Mouse (Mus musculus) stomach, embryonic 15.5 days (tissue): Measurements from ENCODE around the gene Stox2. TPM values are rescaled to one million over a fixed set of nuclear protein-coding genes. Genes with fewer than 3 reads are reported as not detected.

ENCODE experiments used
- ATAC-seq: fragments of 200-750 bp; cut with Nextera tagmentation; 2 replicates; pipeline ENCODE4 v1.8.0; 2017; ENCODE audit warnings: low read depth, moderate number of reproducible peaks, moderate TSS enrichment; ENCODE audit not compliant: insufficient read depth, low FRiP score
- H3K27ac ChIP-seq: fragments of 300-500 bp; sonication (generic); 2 replicates; pipeline ENCODE4 v1.5.1; 2015; ENCODE audit warnings: mild to moderate bottlenecking, inconsistent platforms
- H3K27me3 ChIP-seq: fragments of 300-500 bp; sonication (generic); replicated peaks from 2 replicates; pipeline ENCODE4 v1.6.1; 2015; ENCODE audit warnings: inconsistent platforms
- H3K36me3 ChIP-seq: fragments of 300-500 bp; sonication (generic); 2 replicates; pipeline ENCODE4 v1.6.1; 2015; ENCODE audit warnings: inconsistent platforms
- H3K4me1 ChIP-seq: fragments of 300-500 bp; sonication (generic); 2 replicates; pipeline ENCODE4 v1.6.1; 2015; ENCODE audit warnings: inconsistent platforms
- H3K4me2 ChIP-seq: fragments of 300-500 bp; sonication (generic); 2 replicates; pipeline ENCODE4 v1.6.1; 2015; ENCODE audit warnings: mild to moderate bottlenecking, inconsistent platforms
- H3K4me3 ChIP-seq: fragments of 300-500 bp; sonication (generic); replicated peaks from 2 replicates; pipeline ENCODE4 v1.5.1; 2015; ENCODE audit warnings: inconsistent platforms
- H3K9ac ChIP-seq: fragments of 300-500 bp; sonication (generic); 2 replicates; pipeline ENCODE4 v1.6.1; 2015; ENCODE audit warnings: inconsistent platforms
- H3K9me3 ChIP-seq: fragments of 300-500 bp; sonication (generic); 2 replicates; pipeline ENCODE4 v1.6.1; 2016; ENCODE audit warnings: inconsistent platforms
- WGBS: fragments of 180-500 bp; shearing (Covaris S2); methylation state at CpG from one replicate; pipeline ENCODE4 v1.1.7; 2015; 5-methylcytosine and 5-hydroxymethylcytosine counted together
- polyA plus RNA-seq: library from polyadenylated mRNA; unstranded; fragments of >200 nt; fragmentation: Nextera tagmentation; extraction: Ambion mirVana; gene quantifications from 2 replicates; pipeline ENCODE4 v1.2.1, GENCODE M21; 2015

The Stox2 gene
- polyA plus RNA-seq, 1 experiment from 2014 or later: 11.6 TPM

DNA sequence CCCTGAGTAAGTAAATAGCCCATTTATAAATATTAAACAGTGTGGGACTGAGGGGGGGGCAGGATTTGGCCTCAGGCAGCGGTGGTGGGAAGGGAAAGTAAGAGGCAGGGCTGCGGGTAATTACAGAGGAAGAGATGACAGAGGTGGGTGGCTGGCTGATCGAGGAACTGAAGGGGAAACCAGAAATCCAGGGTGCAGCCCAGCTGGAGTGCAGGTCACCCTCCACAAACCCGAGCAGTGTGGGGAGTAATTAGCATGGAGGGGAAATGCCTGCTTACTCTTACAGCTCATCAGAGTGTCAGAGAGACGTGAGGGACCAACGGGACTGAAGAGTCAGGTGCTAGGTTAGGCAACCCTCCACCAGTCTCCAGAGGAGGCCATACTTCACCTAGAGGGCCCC lies 98.4 kb downstream of the Stox2 start:
- peaks cover 16% of the 10 kb centered on the region; the same call in 1 of the 2 replicates for H3K4me1 ChIP-seq
- ATAC-seq: no peak
- H3K36me3 ChIP-seq: no peaks in the 10 kb centered on the region
- no peak overlapping the region for H3K9ac ChIP-seq
- no peaks in the 10 kb centered on the region for H3K9me3 ChIP-seq
- no peak overlapping the region for H3K4me2 ChIP-seq
- no peak overlapping the region for H3K27ac ChIP-seq
- H3K27me3 ChIP-seq: no peaks in the 10 kb centered on the region; the same call in 1 of the 2 replicates
- H3K4me3 ChIP-seq: no peak overlapping the region
- WGBS: 45% methylated on average over 6 of the region's 6 CpGs

DNA sequence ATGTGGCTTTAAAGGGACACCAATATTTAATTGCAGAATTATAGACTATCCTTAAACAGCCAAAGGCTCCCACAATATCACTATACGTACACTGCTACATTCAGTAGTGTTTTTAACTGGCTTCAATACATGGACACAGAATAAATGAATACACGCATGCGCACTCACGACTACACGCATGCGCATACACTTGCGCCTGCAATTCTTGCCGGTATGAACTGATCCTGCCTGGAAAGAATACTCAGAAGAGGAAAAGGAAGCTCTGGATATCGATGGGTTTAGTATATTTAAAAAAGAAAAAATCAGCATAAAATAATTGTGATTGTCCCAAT lies 100.4 kb downstream of the Stox2 start:
- Histone ChIP-seq H3K4me1 (peaks cover 10% of the 10 kb centered on the region; the same call in 1 of the 2 replicates), H3K27ac (no peak overlapping the region), H3K4me2 (no peak overlapping the region), H3K4me3 (no peak overlapping the region), H3K27me3 (no peaks in the 10 kb centered on the region; the same call in 1 of the 2 replicates), H3K9me3 (no peaks in the 10 kb centered on the region), H3K9ac (no peak overlapping the region), H3K36me3 (no peaks in the 10 kb centered on the region)
- no peak for ATAC-seq
- WGBS: 93% methylated on average over 9 of the region's 9 CpGs

DNA sequence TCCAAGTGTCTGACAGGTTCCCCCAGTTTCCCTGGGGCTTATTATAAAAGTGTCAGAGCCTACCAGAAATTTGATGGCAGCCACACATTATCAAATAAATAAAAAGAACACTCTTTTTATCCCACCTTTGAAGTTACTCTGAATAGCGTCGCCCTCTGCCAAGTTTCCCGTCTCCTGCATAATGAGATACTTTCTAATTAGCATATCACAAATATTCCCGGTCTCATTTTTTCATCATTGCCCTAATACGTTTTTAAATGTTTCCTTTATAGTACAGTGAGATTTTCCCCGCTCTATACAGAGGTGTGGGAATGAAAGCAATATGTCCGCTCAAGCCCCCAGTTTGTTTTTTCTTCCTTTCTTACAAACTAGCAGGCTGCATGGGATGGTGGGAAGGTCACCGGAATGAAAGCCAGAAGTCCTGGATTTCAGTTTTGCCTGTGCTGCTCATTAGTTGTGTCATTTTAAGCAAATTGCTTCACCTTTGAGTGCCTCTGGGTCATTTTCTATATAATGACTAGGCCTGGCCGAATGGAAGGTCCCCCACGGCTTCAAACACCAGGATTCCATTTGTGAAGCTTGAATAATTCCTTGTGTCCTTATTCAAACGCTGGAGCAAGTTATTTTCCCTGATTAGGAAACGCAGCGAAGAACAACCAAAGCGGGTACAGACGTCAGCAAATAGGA lies 100.9 kb downstream of the Stox2 start:
- H3K4me2 ChIP-seq: no peak overlapping the region
- ATAC-seq: no peak
- H3K27ac ChIP-seq: no peak overlapping the region
- H3K4me3 ChIP-seq: no peak overlapping the region
- H3K27me3 ChIP-seq: no peaks in the 10 kb centered on the region; the same call in 1 of the 2 replicates
- H3K4me1 ChIP-seq: 0 out of 2 replicates have a peak, but pooled peaks cover 10% of the 10 kb centered on the region
- WGBS: 69% methylated on average over 15 of the region's 15 CpGs
- no peak overlapping the region for H3K9ac ChIP-seq
- no peaks in the 10 kb centered on the region for H3K36me3 ChIP-seq
- no peaks in the 10 kb centered on the region for H3K9me3 ChIP-seq

DNA sequence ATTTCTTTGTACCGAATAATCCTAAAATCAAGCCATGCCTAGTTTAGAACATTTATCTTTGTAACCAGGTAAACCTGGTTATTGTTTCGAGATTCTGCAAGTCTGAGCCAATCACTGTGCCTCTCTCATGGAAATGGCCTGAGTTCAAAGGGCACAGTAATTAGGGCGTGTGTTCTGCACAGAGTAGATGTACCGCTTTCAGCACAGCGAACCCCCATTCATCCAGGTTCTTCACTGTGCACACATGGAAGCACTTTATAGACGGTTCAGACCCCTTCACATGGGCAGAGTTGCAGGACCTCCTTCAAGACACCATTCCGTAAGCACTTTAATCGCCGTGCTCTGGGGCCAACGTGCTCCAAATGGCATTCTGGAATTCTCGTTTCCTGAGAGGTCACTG lies 104.7 kb downstream of the Stox2 start:
- H3K4me2 ChIP-seq: no peak overlapping the region
- WGBS: 50% methylated on average over 11 of the region's 11 CpGs
- ATAC-seq: no peak

DNA sequence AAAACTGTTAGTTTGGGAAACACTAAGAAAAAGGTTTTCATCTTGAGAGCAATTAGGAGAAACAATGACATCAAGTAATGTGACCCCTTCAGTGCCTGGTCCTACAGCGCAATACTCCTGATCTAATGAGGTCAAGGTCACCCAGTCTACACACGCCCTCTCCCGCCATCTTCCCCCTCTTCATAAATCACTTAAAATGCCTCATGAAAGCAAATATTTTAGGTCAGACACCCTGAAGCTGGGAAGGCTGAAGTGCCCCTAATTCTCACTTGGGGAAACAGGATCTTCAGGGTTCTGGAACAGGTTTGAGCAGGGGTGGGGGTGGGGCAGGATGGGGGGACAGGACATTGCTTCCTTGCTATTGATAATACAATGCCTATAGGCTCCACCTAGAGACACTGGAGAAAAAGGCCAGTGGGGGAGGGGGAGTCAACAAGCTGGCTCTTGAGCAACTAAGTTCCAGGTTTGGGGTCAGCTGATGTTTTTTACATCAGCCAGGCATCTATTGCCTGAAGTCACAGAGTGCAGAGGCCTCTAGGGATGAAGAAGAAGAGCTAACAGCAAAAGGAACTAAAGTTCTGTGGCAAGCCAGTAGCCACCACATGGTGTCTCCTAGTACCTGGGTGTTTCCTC lies 107.4 kb downstream of the Stox2 start:
- Histone ChIP-seq H3K36me3 (no peaks in the 10 kb centered on the region), H3K4me2 (no peak overlapping the region), H3K27ac (no peak overlapping the region), H3K9ac (no peak overlapping the region), H3K4me1 (peaks cover 14% of the 10 kb centered on the region; the same call in 1 of the 2 replicates), H3K9me3 (no peaks in the 10 kb centered on the region), H3K4me3 (no peak overlapping the region), H3K27me3 (no peaks in the 10 kb centered on the region)
- WGBS: 50% methylated on average over 3 of the region's 3 CpGs
- ATAC-seq: no peak

More for the DNA sequence above, 104.7 kb downstream of the Stox2 start:
- Histone ChIP-seq H3K36me3 (no peaks in the 10 kb centered on the region), H3K4me1 (peaks cover 14% of the 10 kb centered on the region; the same call in 1 of the 2 replicates), H3K27ac (no peak overlapping the region), H3K27me3 (no peaks in the 10 kb centered on the region), H3K9me3 (no peaks in the 10 kb centered on the region), H3K9ac (no peak overlapping the region), H3K4me3 (no peak overlapping the region)

DNA sequence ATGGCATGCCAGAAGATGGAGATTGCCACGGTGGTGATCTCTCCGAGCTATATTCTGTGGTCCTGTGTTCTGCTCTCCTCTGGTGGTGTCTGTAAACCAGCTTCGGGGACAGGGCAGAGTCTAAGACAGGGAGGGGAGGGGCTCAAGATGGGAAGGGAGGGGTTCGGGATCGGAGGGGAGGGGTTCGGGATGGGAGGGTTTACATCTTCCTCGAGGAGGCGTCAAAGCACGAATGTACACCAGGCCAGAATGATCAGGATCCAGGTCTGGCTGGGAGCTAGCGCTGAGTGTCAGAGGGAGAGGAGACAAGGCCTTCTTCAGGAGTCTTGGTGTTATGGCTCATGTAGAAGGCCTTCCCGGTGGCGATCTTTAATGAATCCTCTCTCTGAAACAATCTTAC lies 109.7 kb downstream of the Stox2 start:
- ATAC-seq: no peak
- no peaks in the 10 kb centered on the region for H3K36me3 ChIP-seq
- H3K9me3 ChIP-seq: no peaks in the 10 kb centered on the region
- no peaks in the 10 kb centered on the region for H3K27me3 ChIP-seq
- no peak overlapping the region for H3K4me3 ChIP-seq
- no peak overlapping the region for H3K4me2 ChIP-seq
- H3K4me1 ChIP-seq: peaks cover 14% of the 10 kb centered on the region; the same call in 1 of the 2 replicates
- no peak overlapping the region for H3K9ac ChIP-seq
- no peak overlapping the region for H3K27ac ChIP-seq
- 89% methylated on average over 12 of the region's 12 CpGs for WGBS

DNA sequence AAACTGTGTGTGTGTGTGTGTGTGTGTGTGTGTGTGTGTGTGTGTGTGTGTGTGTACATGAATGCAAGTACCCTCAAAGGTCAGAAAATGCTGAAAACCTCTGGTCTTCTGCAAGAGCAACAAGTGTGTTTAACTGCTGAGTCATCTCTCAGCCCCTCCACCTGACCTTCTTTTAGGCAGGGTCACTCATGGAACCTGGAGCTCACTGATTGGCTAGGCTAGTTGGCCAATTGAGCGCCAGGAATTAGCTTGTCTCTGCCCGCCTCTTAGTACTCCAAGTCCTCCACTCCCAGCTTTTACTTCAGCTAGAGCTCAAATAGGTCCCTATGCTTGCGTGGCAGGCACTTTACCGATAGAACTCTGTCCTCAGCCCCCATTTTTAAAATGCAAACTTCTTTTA lies 110.2 kb downstream of the Stox2 start:
- peaks cover 14% of the 10 kb centered on the region; the same call in 1 of the 2 replicates for H3K4me1 ChIP-seq
- H3K4me3 ChIP-seq: no peak overlapping the region
- 91% methylated on average over 4 of the region's 4 CpGs for WGBS
- no peak overlapping the region for H3K27ac ChIP-seq
- no peaks in the 10 kb centered on the region for H3K27me3 ChIP-seq
- no peak for ATAC-seq
- no peaks in the 10 kb centered on the region for H3K9me3 ChIP-seq
- H3K36me3 ChIP-seq: no peaks in the 10 kb centered on the region
- H3K9ac ChIP-seq: no peak overlapping the region
- H3K4me2 ChIP-seq: no peak overlapping the region

DNA sequence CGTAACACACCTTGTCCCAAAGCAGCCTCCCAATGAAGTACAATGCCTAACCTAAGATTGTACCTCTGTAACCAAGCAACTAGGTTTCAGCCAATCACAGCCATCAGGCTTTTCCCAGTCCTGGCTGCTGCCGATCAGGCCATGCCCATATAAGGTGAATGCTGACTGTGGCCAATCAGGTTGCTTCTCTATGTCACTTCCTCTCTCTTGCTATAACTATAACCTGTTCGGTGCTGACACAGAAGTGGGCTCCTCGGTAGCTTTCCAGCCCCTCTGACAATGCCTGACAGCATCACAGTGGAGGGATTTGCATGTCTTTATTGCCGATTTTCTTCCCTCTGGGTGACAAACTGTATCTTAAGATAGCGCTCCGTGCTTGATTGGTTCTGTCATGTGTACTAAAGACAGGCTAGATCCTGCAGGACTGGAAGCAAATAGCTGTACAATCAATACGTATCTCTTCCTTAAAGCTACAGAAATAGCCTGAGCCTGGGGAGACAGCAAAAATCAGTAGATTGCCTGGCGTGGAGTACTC lies 111.9 kb downstream of the Stox2 start:
- H3K4me3 ChIP-seq: peak overlapping the region; percentile 19; the same call in 1 of the 2 replicates
- 0 out of 2 replicates have a peak, but pooled peaks cover 4% of the 10 kb centered on the region for H3K4me1 ChIP-seq
- H3K27me3 ChIP-seq: no peaks in the 10 kb centered on the region
- no peak overlapping the region for H3K9ac ChIP-seq
- ATAC-seq: peak; percentile 84; the same call in 1 of the 2 replicates
- 55% methylated on average over 9 of the region's 9 CpGs for WGBS
- H3K36me3 ChIP-seq: no peaks in the 10 kb centered on the region
- no peaks in the 10 kb centered on the region for H3K9me3 ChIP-seq
- 0 out of 2 replicates have a peak overlapping the region, but pooled peaks have one; percentile 37 for H3K27ac ChIP-seq
- H3K4me2 ChIP-seq: 0 out of 2 replicates have a peak overlapping the region, but pooled peaks have one; percentile 24

DNA sequence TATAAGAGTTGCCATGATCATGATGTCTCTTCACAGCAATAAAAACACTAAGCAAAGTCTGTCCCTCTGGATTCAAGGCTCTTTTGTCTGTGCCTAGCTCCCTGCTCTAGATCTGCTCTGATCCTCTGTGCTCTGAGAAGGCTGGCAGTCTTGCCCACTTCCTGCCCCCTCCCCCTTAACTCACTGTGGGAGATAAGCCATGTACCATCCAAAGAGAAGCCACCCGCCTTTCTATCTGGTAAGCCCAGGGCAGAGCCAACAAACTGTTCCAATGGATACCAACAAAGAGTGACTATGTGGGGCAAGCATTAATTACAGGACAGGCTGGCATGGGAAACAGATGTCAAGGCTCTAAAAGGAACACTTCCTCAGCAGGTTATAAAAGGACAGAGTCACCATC lies 113.2 kb downstream of the Stox2 start:
- no peaks in the 10 kb centered on the region for H3K27me3 ChIP-seq
- H3K27ac ChIP-seq: no peak overlapping the region
- no peak overlapping the region for H3K4me3 ChIP-seq
- no peak overlapping the region for H3K9ac ChIP-seq
- H3K9me3 ChIP-seq: no peaks in the 10 kb centered on the region
- no peaks in the 10 kb centered on the region for H3K4me1 ChIP-seq
- H3K36me3 ChIP-seq: no peaks in the 10 kb centered on the region
- 96% methylated on average over 1 of the region's 1 CpGs for WGBS
- ATAC-seq: no peak
- no peak overlapping the region for H3K4me2 ChIP-seq

DNA sequence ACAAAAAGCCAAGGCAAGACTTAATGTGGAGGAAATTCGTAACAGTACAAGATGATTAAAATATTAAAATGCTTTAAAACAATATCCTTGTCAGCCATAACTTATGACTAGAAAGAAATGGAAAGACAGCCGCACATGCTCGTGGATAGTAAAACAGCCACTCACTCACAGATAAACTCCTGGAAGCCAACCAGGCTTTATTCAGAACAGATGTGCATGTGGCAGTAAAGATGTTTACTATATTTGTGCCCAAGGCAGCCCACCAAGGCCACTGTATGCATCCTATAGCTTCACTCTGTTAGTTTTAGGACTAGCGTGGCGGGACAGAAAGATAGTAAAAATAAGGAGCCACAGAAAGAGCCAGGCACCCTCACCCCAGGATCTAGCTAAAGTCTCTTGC lies 115.2 kb downstream of the Stox2 start:
- no peaks in the 10 kb centered on the region for H3K9me3 ChIP-seq
- H3K4me3 ChIP-seq: no peak overlapping the region
- no peak overlapping the region for H3K27ac ChIP-seq
- no peaks in the 10 kb centered on the region for H3K27me3 ChIP-seq
- no peak for ATAC-seq
- no peak overlapping the region for H3K4me2 ChIP-seq
- no peaks in the 10 kb centered on the region for H3K36me3 ChIP-seq
- H3K9ac ChIP-seq: no peak overlapping the region
- WGBS: 88% methylated on average over 5 of the region's 5 CpGs
- no peaks in the 10 kb centered on the region for H3K4me1 ChIP-seq

DNA sequence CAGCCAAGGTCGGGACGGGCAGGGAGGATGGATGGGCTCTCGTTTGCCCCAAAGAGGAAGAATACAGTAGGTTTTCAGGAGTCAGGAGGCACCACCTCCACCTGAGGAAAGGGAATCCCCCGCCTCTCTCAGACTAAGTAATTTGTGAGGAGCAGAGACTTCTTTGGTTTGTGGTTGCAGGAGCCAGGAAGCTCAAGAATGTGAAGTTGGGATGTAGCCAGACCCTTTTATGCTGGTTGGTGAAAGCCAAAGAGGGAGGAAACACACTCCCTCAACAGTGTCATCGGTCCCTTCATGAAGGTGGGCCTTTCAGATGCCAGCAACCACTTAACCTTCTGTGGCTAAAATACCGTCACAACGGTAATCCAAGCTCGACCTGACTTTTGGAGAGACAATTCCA lies 119.8 kb downstream of the Stox2 start:
- ATAC-seq: no peak
- Histone ChIP-seq H3K36me3 (no peaks in the 10 kb centered on the region), H3K27me3 (no peaks in the 10 kb centered on the region), H3K27ac (no peak overlapping the region), H3K4me1 (0 out of 2 replicates have a peak, but pooled peaks cover 3% of the 10 kb centered on the region), H3K4me3 (no peak overlapping the region), H3K4me2 (no peak overlapping the region), H3K9ac (no peak overlapping the region), H3K9me3 (no peaks in the 10 kb centered on the region)
- WGBS: 75% methylated on average over 8 of the region's 8 CpGs
